Mouse (Mus musculus): ENCODE measurements at regions not wholly inside any gene's neighbourhood (a gene's known extent, or its start where the extent isn't known, plus 50 kb on each side); places are given as distances from the start of the nearest gene placed in this dataset.

DNA sequence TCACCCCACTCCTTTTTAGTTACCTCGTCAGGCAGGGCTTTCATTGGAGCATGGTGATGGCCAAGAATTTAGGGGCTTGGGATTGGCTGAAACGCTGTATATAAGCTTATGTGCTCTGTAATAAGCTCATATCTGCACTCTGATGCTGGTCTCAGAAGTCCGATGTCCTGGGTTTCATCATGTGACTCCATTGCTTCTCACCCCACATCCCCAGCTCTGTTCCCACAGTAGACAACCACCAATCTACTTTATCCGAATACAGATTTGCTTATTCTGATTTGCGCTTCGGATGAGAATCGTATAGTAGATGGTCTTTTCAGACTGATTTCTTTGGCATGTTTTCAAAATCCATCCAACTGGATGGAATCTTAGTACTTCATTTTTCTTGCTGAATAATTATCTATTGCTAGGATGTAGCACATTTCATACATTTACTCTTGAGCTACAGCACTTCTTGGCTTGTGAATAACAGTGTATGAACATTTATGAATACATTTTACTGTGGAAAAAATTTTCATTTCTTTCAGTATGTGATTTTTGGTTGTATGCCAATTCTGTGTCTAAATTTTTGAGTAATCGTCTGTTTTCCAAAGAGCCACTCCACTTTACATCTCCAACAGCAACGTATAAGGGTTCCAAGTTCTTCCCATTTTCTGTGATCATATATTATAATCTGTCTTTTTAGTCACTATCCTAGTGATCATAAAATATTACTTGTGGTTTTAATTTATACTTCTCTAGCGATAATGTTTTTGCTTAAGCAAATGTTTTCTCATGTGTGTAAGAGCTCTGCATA is 185.7 kb downstream of the Hace1 start:
- Histone ChIP-seq H3K36me3 (no peaks in the 10 kb centered on the region), H3K4me1 (no peaks in the 10 kb centered on the region), H3K9me3 (no peaks in the 10 kb centered on the region), H3K4me2 (replicated peaks) (no peak overlapping the region), H3K27me3 (no peaks in the 10 kb centered on the region), H3K27ac (replicated peaks) (peak overlapping the region; percentile 37; the same call in 1 of the 2 replicates), H3K4me3 (no peak overlapping the region), H3K9ac (replicated peaks) (no peak overlapping the region)
- ATAC-seq (replicated peaks) = peak; percentile 80
- WGBS = 82% methylated on average over 10 of the region's 10 CpGs

DNA sequence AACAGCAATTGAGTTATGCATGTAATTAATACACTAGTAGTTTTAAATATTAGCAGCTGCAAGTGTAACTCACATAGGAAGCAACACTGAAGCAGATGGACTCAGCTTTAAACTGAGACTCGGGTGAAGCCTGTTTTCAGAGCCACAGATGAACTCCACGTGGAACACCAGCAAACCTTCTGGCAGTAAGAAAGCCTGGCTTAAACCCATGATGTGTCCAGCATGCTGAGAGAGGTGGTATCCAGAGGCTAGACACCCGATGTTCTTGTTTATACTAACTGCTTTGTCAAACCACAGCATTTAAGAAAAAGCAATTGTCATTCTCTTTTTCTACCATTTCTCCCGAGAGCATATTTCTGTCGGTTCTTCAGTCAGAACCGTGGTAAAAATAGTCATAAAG is 202.1 kb downstream of the Hace1 start:
- no peaks in the 10 kb centered on the region for H3K36me3 ChIP-seq
- WGBS = 15% methylated on average over 6 of the region's 6 CpGs
- H3K27ac ChIP-seq (replicated peaks) = no peak overlapping the region
- no peaks in the 10 kb centered on the region for H3K27me3 ChIP-seq
- no peaks in the 10 kb centered on the region for H3K9me3 ChIP-seq
- no peak for ATAC-seq (replicated peaks)
- H3K4me1 ChIP-seq = no peaks in the 10 kb centered on the region
- no peak overlapping the region for H3K9ac ChIP-seq (replicated peaks)
- no peak overlapping the region for H3K4me3 ChIP-seq
- no peak overlapping the region for H3K4me2 ChIP-seq (replicated peaks)

DNA sequence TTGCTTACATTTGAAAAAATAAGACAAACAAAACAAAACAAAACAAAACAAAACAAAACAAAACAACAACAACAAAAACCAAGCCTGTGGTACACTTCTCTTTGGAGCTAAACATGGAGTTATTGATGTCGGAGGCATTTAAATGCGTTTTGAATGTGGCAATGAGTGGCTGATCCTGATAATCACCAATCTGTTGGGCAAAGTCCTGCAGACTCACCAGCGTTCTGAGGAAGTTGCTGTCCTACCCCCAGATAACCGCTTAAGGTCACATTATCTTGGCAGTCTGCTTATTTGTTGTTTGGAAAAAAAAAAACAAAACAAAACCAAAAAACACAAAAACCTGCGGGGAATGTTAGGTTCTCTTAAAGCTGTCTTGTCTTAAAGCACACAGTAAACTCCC is 205.4 kb downstream of the Hace1 start:
- no peaks in the 10 kb centered on the region for H3K4me1 ChIP-seq
- no peak for ATAC-seq (replicated peaks)
- no peak overlapping the region for H3K27ac ChIP-seq (replicated peaks)
- H3K4me3 ChIP-seq = no peak overlapping the region
- no peaks in the 10 kb centered on the region for H3K27me3 ChIP-seq
- H3K9ac ChIP-seq (replicated peaks) = no peak overlapping the region
- no peaks in the 10 kb centered on the region for H3K36me3 ChIP-seq
- H3K9me3 ChIP-seq = no peaks in the 10 kb centered on the region
- no peak overlapping the region for H3K4me2 ChIP-seq (replicated peaks)
- 51% methylated on average over 5 of the region's 5 CpGs for WGBS

DNA sequence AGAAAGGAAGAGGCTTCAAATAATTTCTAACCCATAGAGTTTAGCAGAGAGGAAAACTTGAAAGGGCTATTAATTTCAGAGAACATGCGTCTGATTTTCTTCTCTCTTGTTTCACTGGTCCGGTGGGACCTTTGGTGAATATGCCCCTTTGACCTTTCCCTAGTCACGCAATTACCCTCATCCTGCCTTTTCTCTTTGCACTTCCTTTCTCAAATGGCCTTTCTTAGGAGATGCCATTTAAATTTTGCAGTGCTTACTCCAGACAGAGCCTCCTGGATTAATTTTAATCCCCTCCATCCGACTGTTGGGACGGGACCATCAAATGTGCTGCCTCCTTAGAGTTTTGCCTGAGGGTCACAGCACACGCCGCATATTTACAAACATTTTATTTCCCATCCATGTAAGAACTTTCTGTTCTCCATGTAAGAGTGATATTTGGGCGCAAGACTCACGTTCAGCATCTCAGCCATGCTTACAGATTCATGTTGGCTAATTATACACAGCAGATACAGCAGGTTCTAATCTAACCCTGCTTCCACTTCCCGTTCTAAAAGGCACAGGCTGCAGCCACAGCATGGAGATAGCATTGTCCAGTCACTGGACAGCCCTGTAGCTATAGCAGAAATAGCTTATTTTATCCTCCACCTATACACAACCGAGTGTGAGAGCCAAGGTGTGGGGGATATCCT is 206.0 kb downstream of the Hace1 start:
- no peak for ATAC-seq (replicated peaks)
- Histone ChIP-seq H3K4me2 (replicated peaks) (no peak overlapping the region), H3K27ac (replicated peaks) (no peak overlapping the region), H3K4me3 (no peak overlapping the region), H3K9ac (replicated peaks) (no peak overlapping the region), H3K27me3 (no peaks in the 10 kb centered on the region), H3K36me3 (no peaks in the 10 kb centered on the region), H3K4me1 (no peaks in the 10 kb centered on the region), H3K9me3 (no peaks in the 10 kb centered on the region)
- WGBS = 21% methylated on average over 11 of the region's 11 CpGs

DNA sequence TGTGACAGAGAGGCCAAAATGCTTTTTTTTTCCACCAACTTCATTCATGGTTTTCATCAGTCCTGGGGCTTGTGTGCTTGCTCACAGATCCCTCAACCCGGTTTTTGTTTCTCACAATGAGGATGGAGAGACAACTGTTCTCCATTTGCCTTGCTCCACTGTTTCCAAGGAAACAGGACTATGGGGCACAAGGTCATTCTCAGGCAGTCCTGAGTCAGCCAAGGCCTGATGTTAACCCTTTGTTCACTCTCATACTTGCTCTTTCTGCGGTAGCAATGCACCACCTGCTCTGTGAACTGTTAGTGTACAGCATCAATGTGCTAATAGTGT is 206.5 kb downstream of the Hace1 start:
- no peak overlapping the region for H3K9ac ChIP-seq (replicated peaks)
- H3K9me3 ChIP-seq = no peaks in the 10 kb centered on the region
- H3K4me2 ChIP-seq (replicated peaks) = no peak overlapping the region
- no peak overlapping the region for H3K27ac ChIP-seq (replicated peaks)
- H3K27me3 ChIP-seq = no peaks in the 10 kb centered on the region
- H3K4me1 ChIP-seq = no peaks in the 10 kb centered on the region
- WGBS = 15% methylated on average over 2 of the region's 2 CpGs
- no peak for ATAC-seq (replicated peaks)
- H3K36me3 ChIP-seq = no peaks in the 10 kb centered on the region
- no peak overlapping the region for H3K4me3 ChIP-seq

DNA sequence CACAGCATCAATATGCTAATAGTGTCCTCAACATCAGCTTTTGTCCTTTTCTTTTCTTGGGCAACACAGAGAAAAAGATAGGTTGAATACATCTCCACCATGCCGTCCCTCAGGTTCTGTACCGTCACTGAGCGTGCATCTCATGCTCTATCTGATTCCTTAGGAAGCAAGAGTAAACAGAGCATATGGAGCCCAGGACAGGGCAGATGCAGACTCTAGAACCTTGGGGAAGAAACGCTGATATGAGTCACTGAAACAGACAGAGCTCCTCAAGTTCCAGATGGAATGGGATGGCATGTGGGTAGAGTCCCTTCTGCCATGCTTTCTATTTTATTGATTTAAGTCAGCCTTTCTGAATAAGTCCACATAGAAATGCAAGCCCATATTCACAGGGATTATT is 206.9 kb downstream of the Hace1 start:
- no peak for ATAC-seq (replicated peaks)
- H3K27ac ChIP-seq (replicated peaks) = no peak overlapping the region
- no peaks in the 10 kb centered on the region for H3K27me3 ChIP-seq
- H3K36me3 ChIP-seq = no peaks in the 10 kb centered on the region
- H3K4me2 ChIP-seq (replicated peaks) = no peak overlapping the region
- H3K4me1 ChIP-seq = no peaks in the 10 kb centered on the region
- WGBS = 57% methylated on average over 4 of the region's 4 CpGs
- no peaks in the 10 kb centered on the region for H3K9me3 ChIP-seq
- H3K4me3 ChIP-seq = no peak overlapping the region
- no peak overlapping the region for H3K9ac ChIP-seq (replicated peaks)

DNA sequence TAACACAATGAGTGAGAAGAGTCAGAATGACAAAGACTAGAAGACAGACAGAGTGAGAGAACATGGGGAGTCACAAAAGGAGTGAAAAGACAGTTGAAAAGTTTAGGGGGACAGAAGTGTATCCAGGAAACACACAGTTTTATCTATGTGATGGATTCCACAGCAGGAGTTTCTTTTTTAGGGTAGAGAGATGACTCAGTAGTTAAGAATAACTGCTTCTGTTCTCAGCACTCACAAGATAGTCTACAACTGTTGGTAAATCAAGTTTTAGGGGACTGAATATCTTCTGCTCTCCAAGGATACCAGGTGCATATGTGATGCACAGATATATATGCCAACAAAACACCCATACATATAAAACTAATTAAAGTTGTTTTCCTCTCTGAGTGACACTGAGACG is 210.7 kb downstream of the Hace1 start:
- no peaks in the 10 kb centered on the region for H3K4me1 ChIP-seq
- 90% methylated on average over 1 of the region's 1 CpGs for WGBS
- H3K4me2 ChIP-seq (replicated peaks) = no peak overlapping the region
- no peaks in the 10 kb centered on the region for H3K27me3 ChIP-seq
- H3K9me3 ChIP-seq = no peaks in the 10 kb centered on the region
- no peak for ATAC-seq (replicated peaks)
- no peak overlapping the region for H3K27ac ChIP-seq (replicated peaks)
- H3K4me3 ChIP-seq = no peak overlapping the region
- no peak overlapping the region for H3K9ac ChIP-seq (replicated peaks)
- H3K36me3 ChIP-seq = no peaks in the 10 kb centered on the region

DNA sequence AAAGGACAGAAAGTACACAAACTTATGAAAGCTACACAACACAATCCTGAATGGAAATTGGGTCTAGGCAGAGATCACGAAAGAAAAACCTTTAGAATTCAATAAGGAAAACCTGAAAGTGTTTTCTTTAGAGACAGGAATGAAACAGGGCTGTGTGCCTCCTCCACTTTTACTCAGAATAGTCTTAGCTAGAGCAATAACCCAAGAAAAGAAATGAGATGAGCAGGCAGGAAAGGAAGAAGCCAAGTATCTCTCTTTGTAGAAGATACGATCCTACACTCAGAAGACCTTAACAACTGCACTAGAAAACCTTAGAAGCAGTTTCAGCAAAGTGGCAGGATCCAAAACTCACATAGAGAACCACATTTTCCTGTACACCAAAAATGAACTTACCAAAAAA is 218.0 kb downstream of the Hace1 start:
- WGBS = 95% methylated on average over 2 of the region's 2 CpGs
- H3K36me3 ChIP-seq = no peaks in the 10 kb centered on the region
- no peak for ATAC-seq (replicated peaks)

DNA sequence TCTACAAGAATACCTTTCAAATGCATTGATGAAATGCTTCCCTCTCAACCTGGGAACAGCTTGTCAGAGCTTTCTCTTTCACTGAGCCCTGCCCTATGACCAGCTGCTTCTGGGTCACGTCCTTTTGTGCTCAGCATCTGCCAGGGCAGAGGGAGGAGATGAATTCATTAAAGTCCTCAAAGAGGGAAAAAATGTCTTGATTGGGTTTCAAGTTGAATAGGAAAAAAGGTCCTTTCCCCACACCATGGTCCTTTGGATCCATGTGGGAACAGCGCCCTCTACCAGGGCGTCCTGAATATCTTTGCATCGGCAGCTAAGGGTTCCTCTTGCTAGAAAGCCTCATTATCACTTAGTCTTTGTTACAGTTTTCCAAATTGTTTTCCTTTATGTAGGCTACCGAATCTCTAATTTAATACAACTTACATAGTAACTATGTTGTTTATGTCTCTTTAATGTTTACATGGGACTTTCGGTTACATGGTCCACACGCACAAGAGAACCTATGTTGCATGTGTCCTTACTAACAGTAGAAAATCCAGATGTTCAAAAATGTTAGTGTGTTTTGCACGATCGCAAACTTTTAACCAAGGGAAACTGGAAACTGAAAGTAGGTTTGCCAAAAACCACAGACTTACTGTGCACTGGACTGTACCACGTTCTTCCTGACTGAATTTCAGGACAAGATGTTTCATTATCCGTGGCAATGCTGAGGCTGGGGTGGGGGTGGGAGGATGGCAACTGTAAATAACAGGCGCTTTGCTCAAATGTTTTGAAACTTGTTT is 222.6 kb downstream of the Hace1 start:
- WGBS = 43% methylated on average over 12 of the region's 12 CpGs
- Histone ChIP-seq H3K36me3 (no peaks in the 10 kb centered on the region), H3K27ac (replicated peaks) (no peak overlapping the region), H3K4me3 (no peak overlapping the region), H3K9me3 (no peaks in the 10 kb centered on the region), H3K4me2 (replicated peaks) (no peak overlapping the region), H3K9ac (replicated peaks) (no peak overlapping the region), H3K4me1 (no peaks in the 10 kb centered on the region), H3K27me3 (no peaks in the 10 kb centered on the region)
- no peak for ATAC-seq (replicated peaks)

More for the DNA sequence above, 218.0 kb downstream of the Hace1 start:
- Histone ChIP-seq H3K27ac (replicated peaks) (no peak overlapping the region), H3K9ac (replicated peaks) (no peak overlapping the region), H3K27me3 (no peaks in the 10 kb centered on the region), H3K4me1 (no peaks in the 10 kb centered on the region), H3K9me3 (no peaks in the 10 kb centered on the region), H3K4me3 (no peak overlapping the region), H3K4me2 (replicated peaks) (no peak overlapping the region)

DNA sequence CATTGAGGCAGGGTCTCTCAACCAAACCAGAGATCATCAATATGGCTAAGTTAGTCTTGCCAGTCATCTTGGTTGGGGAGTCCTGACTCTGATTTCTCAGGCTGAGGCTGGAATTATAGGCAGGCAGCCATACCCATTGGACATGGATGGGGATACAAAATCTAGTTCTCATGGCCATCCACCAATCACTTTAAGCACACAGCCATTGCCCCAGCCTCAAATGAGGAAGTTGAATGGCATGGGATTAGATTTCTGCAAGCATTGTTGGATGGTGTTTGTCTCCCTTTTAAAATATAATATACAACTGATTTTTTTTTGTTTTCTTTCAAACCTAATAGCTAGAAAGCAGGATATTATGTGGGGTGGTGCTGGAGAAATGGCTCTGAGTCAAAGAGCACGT is 223.8 kb downstream of the Hace1 start:
- 46% methylated on average over 1 of the region's 1 CpGs for WGBS
- Histone ChIP-seq H3K4me2 (replicated peaks) (no peak overlapping the region), H3K9me3 (no peaks in the 10 kb centered on the region), H3K27me3 (no peaks in the 10 kb centered on the region), H3K36me3 (no peaks in the 10 kb centered on the region), H3K9ac (replicated peaks) (no peak overlapping the region), H3K4me3 (no peak overlapping the region), H3K4me1 (no peaks in the 10 kb centered on the region), H3K27ac (replicated peaks) (no peak overlapping the region)
- ATAC-seq (replicated peaks) = no peak

DNA sequence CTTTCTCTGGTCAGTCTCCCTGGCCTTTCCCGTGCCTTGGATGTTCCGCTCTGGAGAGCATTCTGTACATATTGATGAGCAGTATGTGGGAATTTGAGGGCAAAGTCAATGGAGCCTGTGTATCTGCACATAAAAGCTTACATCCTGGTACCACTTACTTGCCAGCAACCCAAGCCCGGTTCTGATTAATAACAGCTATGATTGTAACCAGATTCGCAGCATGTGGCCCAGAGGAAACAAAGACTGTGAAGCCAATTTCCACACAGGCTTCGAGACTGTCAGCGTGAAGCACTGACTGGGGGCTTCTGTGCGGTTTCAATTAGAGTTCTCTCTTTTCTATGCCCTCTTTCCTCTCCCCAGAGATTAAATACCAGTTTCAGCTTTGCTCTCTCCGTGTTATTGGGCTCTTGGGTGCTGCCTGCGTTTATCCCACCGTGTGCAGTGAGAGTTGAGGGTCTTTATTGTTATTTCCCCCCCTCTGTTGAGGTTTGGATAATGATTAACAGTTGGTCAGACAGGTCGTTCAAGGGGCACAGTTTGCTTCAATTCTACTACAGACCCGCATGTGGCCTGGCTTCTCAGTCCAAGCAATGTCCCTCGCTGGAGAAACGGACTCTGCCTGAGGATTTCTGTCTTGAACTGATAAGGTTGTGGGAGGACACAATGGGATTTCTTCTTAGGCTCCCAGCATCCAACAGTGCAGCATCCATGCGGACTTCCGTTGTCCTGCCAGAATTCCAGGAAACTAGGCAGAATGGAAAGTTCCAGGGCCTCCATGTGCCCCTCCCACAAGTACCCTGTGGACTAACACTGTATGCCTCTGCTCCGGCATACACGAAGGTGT is 229.6 kb downstream of the Hace1 start:
- peak; percentile 53 for ATAC-seq (replicated peaks)
- no peak overlapping the region for H3K4me2 ChIP-seq (replicated peaks)
- no peaks in the 10 kb centered on the region for H3K36me3 ChIP-seq
- H3K9me3 ChIP-seq = no peaks in the 10 kb centered on the region
- no peak overlapping the region for H3K9ac ChIP-seq (replicated peaks)
- H3K4me3 ChIP-seq = no peak overlapping the region
- H3K27ac ChIP-seq (replicated peaks) = no peak overlapping the region
- H3K4me1 ChIP-seq = 0 out of 2 replicates have a peak, but pooled peaks cover 3% of the 10 kb centered on the region
- WGBS = 52% methylated on average over 18 of the region's 18 CpGs
- H3K27me3 ChIP-seq = no peaks in the 10 kb centered on the region

DNA sequence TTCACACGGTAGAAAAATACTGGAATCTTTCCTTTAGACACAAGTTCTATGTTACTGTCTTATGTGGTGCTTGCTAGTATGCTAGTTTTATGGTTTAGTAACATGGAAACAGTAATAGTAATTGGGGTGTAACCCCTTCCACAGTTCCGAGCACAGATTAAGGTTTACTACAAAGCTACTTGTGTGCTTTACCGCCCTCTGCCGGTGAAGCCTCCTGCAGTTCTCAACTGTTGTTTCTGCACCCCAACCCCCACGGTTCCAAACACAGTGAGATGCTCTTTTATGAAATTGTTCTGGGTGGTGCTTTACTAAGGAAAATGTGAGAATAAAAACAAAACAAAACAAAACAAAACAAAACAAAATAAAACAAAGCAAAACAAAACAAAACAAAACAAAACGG is 234.3 kb downstream of the Hace1 start:
- Histone ChIP-seq H3K9me3 (no peaks in the 10 kb centered on the region), H3K27me3 (no peaks in the 10 kb centered on the region), H3K9ac (replicated peaks) (no peak overlapping the region), H3K4me2 (replicated peaks) (no peak overlapping the region), H3K27ac (replicated peaks) (no peak overlapping the region), H3K36me3 (no peaks in the 10 kb centered on the region), H3K4me1 (0 out of 2 replicates have a peak, but pooled peaks cover 3% of the 10 kb centered on the region), H3K4me3 (no peak overlapping the region)
- WGBS = 57% methylated on average over 6 of the region's 6 CpGs
- ATAC-seq (replicated peaks) = no peak

Data from forebrain, embryonic 15.5 days (tissue).